Mouse (Mus musculus) stomach, postnatal 0 days (tissue): ENCODE measurements around the gene Ifnar2.

ENCODE experiments used
- CTCF ChIP-seq: IDR thresholded peaks from 2 replicates; pipeline ENCODE4 v1.5.1; 2016; ENCODE audit warnings: antibody characterized with exemption, low read depth, mild to moderate bottlenecking, moderate library complexity
- EP300 ChIP-seq: optimal IDR thresholded peaks from 2 replicates; pipeline ENCODE3; 2016; ENCODE audit warnings: antibody characterized with exemption

GRCm38 (mm10) chr16:91445566-91445965, 73.0 kb downstream of the Ifnar2 start:
- TF ChIP-seq CTCF (no peak), EP300 (no peak)
